Mouse (Mus musculus) regulatory T cell (primary cell): ENCODE results near the gene Nmd3.

Source experiments
- in situ Hi-C: fragments of 300-600 bp; cut with MboI, MseI; formaldehyde crosslinking; loops from one replicate; pipeline ENCODE4 v1.15.1; 2025; ENCODE audit warnings: high pct_unique_total_duplicates

Gene Nmd3

DNA sequence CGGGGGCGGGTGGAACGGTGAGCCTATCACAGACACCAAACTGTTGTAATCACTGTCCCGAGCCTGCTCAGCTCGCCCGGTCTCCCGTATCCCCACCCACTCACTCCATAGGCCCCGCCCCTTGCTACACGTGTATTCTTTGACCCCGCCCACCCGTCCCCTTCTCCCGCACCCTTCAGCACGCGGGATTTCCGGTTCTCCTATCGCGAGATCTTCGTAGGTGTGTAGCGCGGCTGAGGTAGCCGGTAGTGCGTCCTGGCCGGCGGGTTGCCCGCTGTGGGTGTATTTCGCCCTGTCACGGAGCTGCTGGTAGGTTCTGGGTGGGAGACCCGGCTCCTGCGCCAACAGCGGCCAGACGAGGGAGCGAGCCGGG, at the start of gene Nmd3:
Nmd3 (plus strand) TSS at position 172 of the 373 bp plus-strand sequence.
- in situ Hi-C loops, result no loop called here

- in situ Hi-C loops, result no loop called here
Observed at GRCm38 (mm10) chr3:69673351-69673750, 48.4 kb upstream of the Nmd3 start.

DNA sequence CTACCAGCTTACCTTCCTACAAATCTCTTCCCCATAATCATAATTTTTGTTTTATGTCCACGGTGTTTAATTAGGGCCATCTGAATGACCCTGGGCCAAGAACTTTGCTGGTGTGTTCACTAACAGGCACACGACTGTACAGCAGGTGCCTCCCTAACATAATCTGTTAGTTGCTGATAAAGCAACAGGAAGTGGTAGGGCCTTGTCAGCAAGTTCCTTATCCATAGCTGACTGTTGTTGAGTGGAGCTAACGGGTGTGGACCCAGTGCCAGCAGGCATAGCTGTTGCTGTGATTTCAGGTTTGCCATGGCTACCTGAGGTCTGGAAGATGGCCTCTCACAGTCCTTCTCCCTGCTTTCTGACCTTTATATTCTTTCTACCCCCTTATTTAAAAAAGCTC, 47.6 kb upstream of the Nmd3 start:
- in situ Hi-C loops, result no loop called here

GRCm38 (mm10) chr3:69689791-69690190, 32.0 kb upstream of the Nmd3 start:
- in situ Hi-C loops, result loop anchor here (10.0 kb wide), 1 partner anchor 435 kb away; no protein-coding TSS in a partner anchor

- in situ Hi-C loops, result loop anchor here (10.0 kb wide), 1 partner anchor 436 kb away; no protein-coding TSS in a partner anchor
Observed at GRCm38 (mm10) chr3:69690939-69691338, 30.8 kb upstream of the Nmd3 start.

- in situ Hi-C loops, result loop anchor here (5.0 to 10.0 kb wide), 3 partner anchors 93 to 445 kb away; no protein-coding TSS in a partner anchor
Observed at GRCm38 (mm10) chr3:69699851-69700500, 21.8 kb upstream of the Nmd3 start.

GRCm38 (mm10) chr3:69701905-69702304, 19.9 kb upstream of the Nmd3 start:
- in situ Hi-C loops, result loop anchor here (5.0 to 10.0 kb wide), 2 partner anchors 95 to 337 kb away; no protein-coding TSS in a partner anchor

DNA sequence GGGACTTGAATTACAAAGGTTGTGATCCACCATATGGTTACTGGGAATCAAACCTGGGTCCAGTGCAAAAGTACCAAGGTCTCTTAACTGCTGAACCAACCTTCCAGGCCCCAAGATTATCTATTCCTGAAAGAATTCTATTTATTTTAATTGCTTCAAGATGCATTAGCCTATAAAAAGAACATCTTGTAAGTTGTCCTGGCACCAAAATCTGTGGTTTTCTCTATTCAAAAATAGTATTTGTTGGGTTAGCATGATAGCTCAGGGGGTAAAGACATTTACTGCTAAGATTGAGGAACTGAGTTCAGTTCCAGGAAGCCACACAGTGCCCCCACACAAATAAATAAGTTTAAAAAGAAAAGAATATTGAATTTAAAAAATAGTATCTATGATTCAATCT, 19.4 kb upstream of the Nmd3 start:
- in situ Hi-C loops, result loop anchor here (5.0 to 10.0 kb wide), 2 partner anchors 95 to 338 kb away; no protein-coding TSS in a partner anchor

DNA sequence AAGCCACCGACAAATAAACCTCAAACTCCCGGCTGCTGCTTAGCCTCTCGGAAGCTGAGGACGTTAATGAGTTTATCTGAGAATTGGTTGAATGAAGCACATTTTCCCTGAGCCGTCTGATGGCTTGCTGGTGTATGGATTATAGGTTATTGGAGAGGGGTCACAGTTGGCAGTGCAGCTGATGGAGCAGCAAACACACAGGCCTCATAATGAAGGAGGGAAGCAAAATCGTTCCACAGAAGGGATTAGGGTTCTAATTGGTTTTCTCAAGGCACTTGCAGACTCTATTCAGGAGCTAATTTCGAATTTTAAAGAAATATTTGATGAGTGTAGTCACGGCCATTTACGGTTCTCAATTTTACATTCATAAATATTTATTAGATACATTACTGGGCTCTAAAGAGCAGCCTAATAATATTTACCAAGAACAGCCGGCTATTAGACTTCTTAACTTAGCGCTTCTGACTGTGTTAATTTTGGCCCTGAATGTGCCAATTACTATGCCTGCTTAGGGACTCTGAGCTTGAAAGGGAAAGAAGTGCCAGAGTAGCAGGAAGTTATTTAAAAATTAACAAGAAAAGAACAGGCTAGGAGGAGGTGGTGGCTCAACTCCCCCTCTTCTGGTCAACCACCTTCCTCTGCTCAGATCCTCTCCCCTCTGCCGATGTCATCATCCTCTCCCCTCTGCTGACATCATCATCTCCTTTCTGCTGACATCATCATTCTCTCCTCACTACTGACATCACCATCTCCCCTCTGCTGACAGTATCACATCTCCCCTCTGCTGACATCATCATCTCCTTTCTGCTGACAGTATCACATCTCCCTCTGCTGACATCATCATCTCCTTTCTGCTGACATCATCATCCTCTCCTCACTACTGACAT, 12.5 kb upstream of the Nmd3 start:
- in situ Hi-C loops, result loop anchor here (10.0 kb wide), 1 partner anchor 344 kb away; no protein-coding TSS in a partner anchor

DNA sequence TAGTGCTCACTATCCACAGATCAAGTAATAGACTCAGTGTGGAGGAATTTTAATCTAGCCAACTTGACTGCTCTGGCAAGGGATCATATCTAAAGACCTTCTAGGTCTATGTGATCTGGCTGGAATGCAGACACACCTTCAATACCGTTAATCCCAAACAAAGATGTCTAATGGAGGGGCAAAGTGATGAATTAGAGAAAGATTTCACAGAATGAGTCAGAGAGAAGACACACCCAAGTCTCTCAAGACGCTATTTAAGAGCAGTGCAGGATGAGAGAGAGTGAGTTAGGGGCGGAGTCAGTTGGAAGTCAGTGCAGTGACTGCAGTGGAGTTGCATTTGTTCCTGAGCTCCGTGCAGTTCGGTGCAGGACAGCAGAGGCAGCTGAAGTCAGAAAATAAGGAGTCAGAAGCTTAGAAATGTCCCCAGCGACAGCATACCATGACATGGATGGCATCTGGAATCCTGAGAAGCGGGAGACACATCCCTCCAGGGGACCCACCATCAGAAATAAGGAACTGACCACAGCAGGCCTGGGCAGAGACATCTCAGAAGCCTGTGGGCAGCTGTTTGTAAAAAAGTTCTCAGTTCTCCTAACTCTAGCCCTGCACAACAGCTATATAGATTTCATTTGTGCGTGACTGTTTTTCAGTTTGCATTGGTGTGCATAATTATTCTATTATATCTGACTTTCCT, 9.7 kb upstream of the Nmd3 start:
- in situ Hi-C loops, result loop anchor here (5.0 kb wide), 1 partner anchor 655 kb away; no protein-coding TSS in a partner anchor

GRCm38 (mm10) chr3:69717476-69717875, 4.3 kb upstream of the Nmd3 start:
- in situ Hi-C loops, result no loop called here

DNA sequence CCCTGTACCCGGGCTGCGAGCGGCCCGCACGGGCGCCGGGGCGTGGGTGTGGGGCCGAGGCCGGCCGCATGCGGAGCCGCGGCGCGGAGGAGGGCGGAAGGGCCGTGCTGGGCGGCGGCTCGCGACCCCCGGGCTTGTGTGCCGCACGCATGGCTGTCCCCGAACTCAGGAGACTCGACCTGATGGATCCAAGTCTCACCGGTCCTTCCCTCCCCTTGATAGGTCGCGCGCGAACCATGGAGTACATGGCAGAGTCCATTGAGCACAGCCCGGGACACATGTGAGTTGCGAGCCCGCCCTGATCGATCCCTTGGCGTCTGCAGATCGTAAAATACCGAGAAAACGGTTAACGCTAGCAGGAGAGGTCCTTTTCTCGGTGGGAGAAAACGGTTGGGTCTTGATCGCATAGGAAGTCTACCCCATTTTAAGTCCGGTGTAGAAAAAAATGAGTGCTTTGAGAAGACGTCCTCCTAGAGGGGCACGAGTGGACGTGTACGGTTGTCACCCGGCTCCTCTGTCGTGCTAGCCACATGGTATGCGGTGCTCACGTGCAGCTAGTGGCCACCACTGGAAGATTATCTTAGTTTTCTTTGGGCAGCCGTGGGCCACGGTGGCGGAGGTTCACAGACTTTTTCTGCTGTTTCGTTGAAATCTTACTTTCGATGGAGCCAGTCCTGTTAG, 542 bp downstream of the Nmd3 start:
- in situ Hi-C loops, result no loop called here

GRCm38 (mm10) chr3:69723161-69723560, 1.4 kb downstream of the Nmd3 start:
- in situ Hi-C loops, result no loop called here

- in situ Hi-C loops, result no loop called here
Observed at GRCm38 (mm10) chr3:69730930-69731329, 9.1 kb downstream of the Nmd3 start.

DNA sequence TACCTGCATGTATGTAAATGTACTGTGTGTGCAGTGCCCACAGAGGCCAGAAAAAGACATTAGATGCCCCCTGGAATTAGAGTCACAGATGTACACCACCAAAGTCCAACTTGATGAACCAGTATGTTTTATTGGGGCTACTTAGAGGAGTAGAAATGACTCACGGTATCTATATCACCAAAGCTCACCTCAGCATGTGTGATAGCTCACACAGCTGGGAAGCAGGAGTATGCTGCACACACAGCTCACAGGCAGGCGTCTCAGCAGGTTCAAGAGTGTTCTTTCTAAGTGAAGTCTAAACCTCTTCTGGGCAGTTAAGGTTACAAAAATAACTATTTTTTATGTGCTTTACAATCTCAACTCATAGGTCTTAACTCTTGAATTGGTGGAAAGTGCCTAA, 12.2 kb downstream of the Nmd3 start:
- in situ Hi-C loops, result no loop called here

DNA sequence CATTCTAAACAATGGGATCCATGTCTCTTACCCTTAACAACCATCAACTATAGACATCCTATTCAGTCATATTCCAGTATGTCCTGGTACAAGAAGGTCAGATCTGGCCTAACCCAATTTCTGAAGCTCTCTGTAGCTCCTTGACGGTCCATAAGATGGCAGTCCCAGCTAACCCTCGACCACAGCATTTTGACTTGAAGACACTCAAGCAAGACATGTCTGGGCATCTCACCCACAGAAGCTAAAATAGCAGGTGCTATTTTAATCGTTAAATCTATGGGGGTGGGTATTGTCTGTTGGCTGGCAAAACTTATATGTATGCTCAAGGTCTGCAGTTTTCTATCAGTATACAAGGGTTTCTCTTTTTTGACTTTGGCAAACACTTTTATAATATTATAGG, 33.4 kb downstream of the Nmd3 start:
- in situ Hi-C loops, result no loop called here

DNA sequence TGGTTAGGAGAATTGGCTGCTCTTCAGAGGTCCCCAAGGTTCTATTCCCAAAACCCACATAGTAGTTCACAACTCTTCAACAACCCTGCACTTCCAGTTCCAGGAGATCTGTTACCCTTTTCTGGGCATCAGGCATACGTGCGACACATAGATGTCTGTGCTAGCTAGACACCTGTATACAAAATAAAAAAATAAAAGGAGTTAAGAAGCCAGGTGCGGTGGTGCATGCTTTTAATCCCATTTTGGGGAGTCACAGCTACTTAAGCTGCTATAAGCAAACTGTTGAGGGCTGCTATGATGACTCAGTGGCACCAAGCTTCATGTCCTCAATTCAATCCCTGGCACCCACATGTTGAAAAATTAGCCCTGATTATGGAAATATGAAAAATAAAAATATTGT, 34.2 kb downstream of the Nmd3 start:
- in situ Hi-C loops, result no loop called here

GRCm38 (mm10) chr3:69756499-69756898, 34.7 kb downstream of the Nmd3 start:
- in situ Hi-C loops, result no loop called here

DNA sequence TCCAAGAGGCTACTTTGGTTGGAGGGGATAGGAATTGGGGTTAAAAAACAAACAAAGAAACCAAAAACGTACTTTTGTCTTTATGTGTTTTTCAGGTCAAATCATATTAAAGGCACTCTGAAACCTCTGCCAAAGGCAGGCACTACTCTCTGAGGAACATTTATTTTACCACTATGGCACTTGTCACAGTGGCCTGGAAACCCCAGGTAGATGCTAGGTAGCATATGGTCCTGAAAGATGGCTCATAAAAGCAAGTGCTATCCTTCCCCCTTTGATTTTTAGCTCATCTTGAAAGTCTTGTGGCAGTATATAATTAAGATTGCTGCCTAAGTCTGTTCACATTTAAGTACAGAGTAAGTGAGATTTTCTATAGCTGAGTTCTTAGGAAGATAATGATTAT, 35.7 kb downstream of the Nmd3 start:
- in situ Hi-C loops, result no loop called here

DNA sequence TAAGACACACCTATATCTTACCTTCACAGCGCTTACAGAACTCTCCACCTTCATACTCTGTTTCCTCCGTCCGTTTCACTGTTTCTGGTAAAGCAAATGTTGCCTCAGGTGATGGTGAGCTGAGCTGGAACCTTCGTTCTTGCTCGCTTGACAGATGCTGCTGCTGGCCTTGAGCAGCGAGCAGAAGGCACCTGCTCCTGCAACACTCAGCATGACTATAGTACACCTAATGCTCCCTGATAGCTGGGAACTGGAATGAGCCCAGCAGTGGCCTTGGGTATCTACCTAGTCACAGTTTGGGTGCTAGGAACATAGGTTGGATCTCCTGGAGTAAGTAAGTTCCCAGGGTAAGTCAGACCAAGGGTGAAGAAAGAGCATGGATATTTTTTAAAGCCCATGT, 38.3 kb downstream of the Nmd3 start:
- in situ Hi-C loops, result no loop called here

DNA sequence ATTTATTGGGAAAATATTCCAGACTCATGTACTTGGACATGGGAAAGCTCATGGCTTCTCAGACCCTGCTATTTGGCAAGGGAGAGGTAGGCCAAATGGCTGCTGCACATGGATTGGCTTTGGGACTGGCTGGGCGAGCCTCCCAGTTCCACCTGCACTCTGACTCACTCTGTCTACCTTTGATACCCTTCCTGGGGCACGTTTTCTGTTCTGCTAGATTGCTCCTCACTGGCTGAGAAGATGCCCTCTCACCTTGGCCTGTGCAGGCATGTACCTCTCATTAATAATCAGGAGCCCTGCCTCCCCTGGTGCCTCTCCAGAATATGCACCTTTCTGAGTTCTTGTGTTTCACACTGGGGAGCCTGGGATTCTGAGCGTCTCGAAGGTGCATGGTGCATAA, 39.4 kb downstream of the Nmd3 start:
- in situ Hi-C loops, result no loop called here
